Mouse (Mus musculus): ENCODE data around the gene Pcdh19. TPM values are rescaled to one million over a fixed set of nuclear protein-coding genes. Genes with fewer than 3 reads are reported as not detected.

The Pcdh19 gene
- polyA plus RNA-seq, 1 experiment from 2014 or later, result 8.3 TPM

GRCm38 (mm10) chrX:133683961-133684360, 4.8 kb downstream of the Pcdh19 start:
- H3K9ac ChIP-seq (ENCODE audit: low read depth, low read length), result no peak overlapping the region
- DNase-seq (ENCODE audit: low spot score) (no peak), ATAC-seq (ENCODE audit: low read depth) (no peak)
- no peaks in the 10 kb centered on the region for H3K9me3 ChIP-seq (ENCODE audit: control insufficient read depth, low read length)
- 37% methylated on average over 3 of the region's 3 CpGs for WGBS
- H3K4me1 ChIP-seq (ENCODE audit: control insufficient read depth, insufficient read depth, low read length), result no peaks in the 10 kb centered on the region; the same call in 1 of the 2 replicates
- H3K27ac ChIP-seq (replicated peaks; ENCODE audit: low read depth, low read length), result no peak overlapping the region
- no peaks in the 10 kb centered on the region; the same call in none of the 2 replicates for H3K27me3 ChIP-seq (replicated peaks; ENCODE audit: control insufficient read depth, insufficient read depth, low read length)
- no peaks in the 10 kb centered on the region for H3K36me3 ChIP-seq (ENCODE audit: control insufficient read depth, insufficient read depth, low read length)
- peak overlapping the region; percentile 73 for H3K4me2 ChIP-seq (ENCODE audit: low read depth, low read length)
- H3K4me3 ChIP-seq (ENCODE audit: low read depth, low read length), result peak overlapping the region; percentile 53; the same call in 1 of the 2 replicates

DNA sequence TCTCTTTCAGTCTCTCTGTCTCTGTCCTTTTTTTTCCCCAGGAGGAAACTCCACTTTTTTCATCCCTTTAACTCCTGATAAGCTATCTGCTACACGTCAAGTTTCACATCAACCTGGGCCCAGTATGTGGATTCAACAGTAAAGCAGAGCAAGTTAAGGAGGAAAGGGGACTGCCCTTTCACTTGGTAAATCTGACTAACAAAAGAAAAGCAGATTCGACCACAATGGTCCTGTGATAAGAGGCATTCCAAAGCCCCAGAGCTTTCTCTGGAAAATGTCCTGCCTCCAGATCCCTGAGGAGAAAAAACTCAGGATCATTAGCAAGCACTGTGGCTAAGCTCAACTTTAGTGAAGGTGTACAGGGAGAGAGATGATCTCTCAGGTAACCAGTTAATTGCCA, 13.7 kb downstream of the Pcdh19 start:
- no peak overlapping the region for H3K27ac ChIP-seq (replicated peaks; ENCODE audit: low read depth, low read length)
- H3K27me3 ChIP-seq (replicated peaks; ENCODE audit: control insufficient read depth, insufficient read depth, low read length), result no peaks in the 10 kb centered on the region
- H3K9me3 ChIP-seq (ENCODE audit: control insufficient read depth, low read length), result no peaks in the 10 kb centered on the region
- no peaks in the 10 kb centered on the region for H3K36me3 ChIP-seq (ENCODE audit: control insufficient read depth, insufficient read depth, low read length)
- no peak for DNase-seq (ENCODE audit: low spot score)
- 33% methylated on average over 2 of the region's 2 CpGs for WGBS
- H3K4me2 ChIP-seq (ENCODE audit: low read depth, low read length), result no peak overlapping the region
- no peak overlapping the region for H3K4me3 ChIP-seq (ENCODE audit: low read depth, low read length)
- no peaks in the 10 kb centered on the region for H3K4me1 ChIP-seq (ENCODE audit: control insufficient read depth, insufficient read depth, low read length)
- H3K9ac ChIP-seq (ENCODE audit: low read depth, low read length), result no peak overlapping the region
- no peak for ATAC-seq (ENCODE audit: low read depth)

DNA sequence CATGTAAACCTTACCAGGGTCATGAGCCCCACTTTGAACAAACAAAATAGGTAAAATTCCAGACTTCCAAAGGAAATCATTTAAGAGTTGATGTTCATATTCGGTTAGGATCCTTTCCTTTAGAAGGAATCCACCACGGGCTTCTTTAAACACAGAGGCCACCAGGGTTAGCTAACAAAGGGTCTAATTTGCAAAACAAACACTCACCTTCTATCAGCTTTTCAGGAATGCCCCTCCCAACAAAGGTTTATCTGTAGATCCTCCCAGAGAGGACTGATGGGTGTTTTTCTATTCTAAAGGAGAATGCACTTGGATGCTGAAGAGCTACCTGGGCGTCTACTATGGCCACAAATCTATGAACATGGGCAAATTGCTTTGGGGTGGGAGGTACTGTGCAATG, 15.0 kb downstream of the Pcdh19 start:
- no peak for DNase-seq (ENCODE audit: low spot score)
- H3K27ac ChIP-seq (replicated peaks; ENCODE audit: low read depth, low read length), result no peak overlapping the region
- ATAC-seq (ENCODE audit: low read depth), result no peak
- no peak overlapping the region for H3K9ac ChIP-seq (ENCODE audit: low read depth, low read length)
- WGBS, result 35% methylated on average over 3 of the region's 3 CpGs
- no peaks in the 10 kb centered on the region for H3K36me3 ChIP-seq (ENCODE audit: control insufficient read depth, insufficient read depth, low read length)
- no peak overlapping the region for H3K4me2 ChIP-seq (ENCODE audit: low read depth, low read length)
- no peak overlapping the region for H3K4me3 ChIP-seq (ENCODE audit: low read depth, low read length)
- H3K27me3 ChIP-seq (replicated peaks; ENCODE audit: control insufficient read depth, insufficient read depth, low read length), result no peaks in the 10 kb centered on the region
- no peaks in the 10 kb centered on the region for H3K9me3 ChIP-seq (ENCODE audit: control insufficient read depth, low read length)
- H3K4me1 ChIP-seq (ENCODE audit: control insufficient read depth, insufficient read depth, low read length), result no peaks in the 10 kb centered on the region

- Histone ChIP-seq H3K4me1 (ENCODE audit: control insufficient read depth, insufficient read depth, low read length) (peaks cover 3% of the 10 kb centered on the region; the same call in 1 of the 2 replicates), H3K4me2 (ENCODE audit: low read depth, low read length) (no peak overlapping the region), H3K9me3 (ENCODE audit: control insufficient read depth, low read length) (no peaks in the 10 kb centered on the region), H3K27ac (replicated peaks; ENCODE audit: low read depth, low read length) (no peak overlapping the region), H3K4me3 (ENCODE audit: low read depth, low read length) (no peak overlapping the region), H3K36me3 (ENCODE audit: control insufficient read depth, insufficient read depth, low read length) (no peaks in the 10 kb centered on the region), H3K9ac (ENCODE audit: low read depth, low read length) (no peak overlapping the region), H3K27me3 (replicated peaks; ENCODE audit: control insufficient read depth, insufficient read depth, low read length) (peaks cover 14% of the 10 kb centered on the region)
- no peak for ATAC-seq (ENCODE audit: low read depth)
- no peak for DNase-seq (ENCODE audit: low spot score)
- WGBS, result 62% methylated on average over 5 of the region's 5 CpGs
These were observed 28.7 kb downstream of the Pcdh19 start for GRCm38 (mm10) chrX:133660111-133660510.

- peaks cover 14% of the 10 kb centered on the region for H3K27me3 ChIP-seq (replicated peaks; ENCODE audit: control insufficient read depth, insufficient read depth, low read length)
- ATAC-seq (ENCODE audit: low read depth) (peak; percentile 20; the same call in 1 of the 2 replicates), DNase-seq (ENCODE audit: low spot score) (peak; percentile 53)
- 19% methylated on average over 7 of the region's 9 CpGs for WGBS
- peak overlapping the region; percentile 41 for H3K4me2 ChIP-seq (ENCODE audit: low read depth, low read length)
- no peaks in the 10 kb centered on the region for H3K36me3 ChIP-seq (ENCODE audit: control insufficient read depth, insufficient read depth, low read length)
- H3K9ac ChIP-seq (ENCODE audit: low read depth, low read length), result no peak overlapping the region
- H3K4me3 ChIP-seq (ENCODE audit: low read depth, low read length), result no peak overlapping the region
- H3K4me1 ChIP-seq (ENCODE audit: control insufficient read depth, insufficient read depth, low read length), result peaks cover 3% of the 10 kb centered on the region; the same call in 1 of the 2 replicates
- H3K9me3 ChIP-seq (ENCODE audit: control insufficient read depth, low read length), result no peaks in the 10 kb centered on the region
- H3K27ac ChIP-seq (replicated peaks; ENCODE audit: low read depth, low read length), result no peak overlapping the region
These were observed 31.2 kb downstream of the Pcdh19 start for GRCm38 (mm10) chrX:133657308-133658302.

- peak; percentile 36 for DNase-seq (ENCODE audit: low spot score)
- Histone ChIP-seq H3K27me3 (replicated peaks; ENCODE audit: control insufficient read depth, insufficient read depth, low read length) (peaks cover 14% of the 10 kb centered on the region), H3K4me3 (ENCODE audit: low read depth, low read length) (no peak overlapping the region), H3K27ac (replicated peaks; ENCODE audit: low read depth, low read length) (no peak overlapping the region), H3K4me1 (ENCODE audit: control insufficient read depth, insufficient read depth, low read length) (peaks cover 3% of the 10 kb centered on the region; the same call in 1 of the 2 replicates), H3K4me2 (ENCODE audit: low read depth, low read length) (peak overlapping the region; percentile 18; the same call in 1 of the 2 replicates), H3K36me3 (ENCODE audit: control insufficient read depth, insufficient read depth, low read length) (no peaks in the 10 kb centered on the region), H3K9me3 (ENCODE audit: control insufficient read depth, low read length) (no peaks in the 10 kb centered on the region), H3K9ac (ENCODE audit: low read depth, low read length) (no peak overlapping the region)
- 44% methylated on average over 11 of the region's 11 CpGs for WGBS
- ATAC-seq (ENCODE audit: low read depth), result peak; percentile 78
These were observed 32.8 kb downstream of the Pcdh19 start for GRCm38 (mm10) chrX:133655876-133656538.

DNA sequence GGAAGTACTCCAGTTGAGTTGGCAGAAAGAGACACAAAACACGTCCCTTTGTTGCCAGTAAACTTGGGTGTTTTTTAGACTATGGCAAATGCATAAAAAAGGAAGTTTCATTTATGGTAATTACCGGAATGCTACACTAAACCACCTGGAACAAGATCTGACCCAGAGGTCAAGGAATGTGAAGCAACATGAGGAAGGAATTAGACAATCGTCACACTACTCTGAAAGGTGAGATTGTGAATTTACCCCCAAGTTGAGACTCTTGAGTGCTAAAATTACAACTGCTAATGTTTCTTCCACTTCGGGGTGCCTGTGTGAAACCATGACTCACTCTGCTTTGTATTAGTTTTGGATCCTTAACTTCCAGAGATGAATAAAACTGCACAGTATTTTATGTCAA, 33.6 kb downstream of the Pcdh19 start:
- H3K4me1 ChIP-seq (ENCODE audit: control insufficient read depth, insufficient read depth, low read length), result peaks cover 3% of the 10 kb centered on the region; the same call in 1 of the 2 replicates
- ATAC-seq (ENCODE audit: low read depth), result no peak
- no peak overlapping the region for H3K27ac ChIP-seq (replicated peaks; ENCODE audit: low read depth, low read length)
- no peak overlapping the region for H3K4me3 ChIP-seq (ENCODE audit: low read depth, low read length)
- H3K9me3 ChIP-seq (ENCODE audit: control insufficient read depth, low read length), result no peaks in the 10 kb centered on the region
- 36% methylated on average over 4 of the region's 4 CpGs for WGBS
- peaks cover 11% of the 10 kb centered on the region for H3K27me3 ChIP-seq (replicated peaks; ENCODE audit: control insufficient read depth, insufficient read depth, low read length)
- H3K4me2 ChIP-seq (ENCODE audit: low read depth, low read length), result no peak overlapping the region
- no peaks in the 10 kb centered on the region for H3K36me3 ChIP-seq (ENCODE audit: control insufficient read depth, insufficient read depth, low read length)
- DNase-seq (ENCODE audit: low spot score), result peak; percentile 35
- H3K9ac ChIP-seq (ENCODE audit: low read depth, low read length), result no peak overlapping the region

DNA sequence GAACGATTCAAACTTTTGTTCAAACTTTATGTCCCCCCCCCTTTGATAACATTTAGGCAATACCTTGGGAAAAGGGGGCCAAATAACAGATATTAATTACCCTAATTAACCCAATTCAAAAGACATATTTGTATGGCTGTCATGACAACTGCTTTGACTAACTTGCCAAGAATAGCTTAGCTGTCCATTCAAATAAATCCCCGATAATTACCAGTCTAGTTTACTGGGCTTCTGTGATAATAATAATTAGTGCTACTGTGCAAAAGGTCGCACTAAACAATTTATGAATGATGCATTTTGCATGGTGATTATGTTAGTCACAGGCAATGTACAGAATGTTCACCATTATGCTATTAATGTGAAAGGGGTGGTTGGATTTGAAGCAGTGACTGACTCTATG, 35.7 kb downstream of the Pcdh19 start:
- 71% methylated on average over 3 of the region's 3 CpGs for WGBS

More for the DNA sequence above, 35.7 kb downstream of the Pcdh19 start:
- Histone ChIP-seq H3K27ac (replicated peaks; ENCODE audit: low read depth, low read length) (no peak overlapping the region), H3K9ac (ENCODE audit: low read depth, low read length) (no peak overlapping the region), H3K9me3 (ENCODE audit: control insufficient read depth, low read length) (no peaks in the 10 kb centered on the region), H3K27me3 (replicated peaks; ENCODE audit: control insufficient read depth, insufficient read depth, low read length) (peaks cover 15% of the 10 kb centered on the region; the same call in 1 of the 2 replicates), H3K4me3 (ENCODE audit: low read depth, low read length) (no peak overlapping the region), H3K36me3 (ENCODE audit: control insufficient read depth, insufficient read depth, low read length) (no peaks in the 10 kb centered on the region), H3K4me2 (ENCODE audit: low read depth, low read length) (no peak overlapping the region), H3K4me1 (ENCODE audit: control insufficient read depth, insufficient read depth, low read length) (peaks cover 3% of the 10 kb centered on the region; the same call in 1 of the 2 replicates)
- ATAC-seq (ENCODE audit: low read depth) (no peak), DNase-seq (ENCODE audit: low spot score) (no peak)

Data from embryonic facial prominence, embryonic 14.5 days (tissue).